Mouse (Mus musculus) embryonic facial prominence, embryonic 11.5 days (tissue): ENCODE measurements at regions not wholly inside any gene's neighbourhood (a gene's known extent, or its start where the extent isn't known, plus 50 kb on each side); places are given as distances from the start of the nearest gene placed in this dataset.
A peak's percentile ranks its signal among the peaks of the same experiment; 100 is the strongest.

Source experiments
- ATAC-seq: fragments of 200-750 bp; cut with Nextera tagmentation; replicated peaks from 2 replicates; pipeline ENCODE4 v1.8.0; 2017; ENCODE audit warnings: low read depth; ENCODE audit not compliant: insufficient number of reproducible peaks, low FRiP score, low TSS enrichment
- DNase-seq: peaks from one replicate; pipeline ENCODE4 v3.0.0-alpha.2; 2015; ENCODE audit warnings: low spot score
- H3K27ac ChIP-seq: fragments of 300-500 bp; sonication (generic); replicated peaks from 2 replicates; pipeline ENCODE4 v1.5.1; 2014; ENCODE audit warnings: mild to moderate bottlenecking, low read depth, low read length, control low read depth
- H3K27me3 ChIP-seq: fragments of 300-500 bp; sonication (generic); 2 replicates; pipeline ENCODE4 v1.6.1; 2014; ENCODE audit warnings: mild to moderate bottlenecking, low read length, moderate library complexity, mixed read lengths; ENCODE audit not compliant: control insufficient read depth, insufficient read depth
- H3K36me3 ChIP-seq: fragments of 300-500 bp; sonication (generic); replicated peaks from 2 replicates; pipeline ENCODE4 v1.6.1; 2014; ENCODE audit warnings: low read depth, mild to moderate bottlenecking, low read length, moderate library complexity, mixed read lengths; ENCODE audit not compliant: control insufficient read depth, insufficient read depth
- H3K4me1 ChIP-seq: fragments of 300-500 bp; sonication (generic); 2 replicates; pipeline ENCODE4 v1.6.1; 2014; ENCODE audit warnings: low read length, mixed read lengths; ENCODE audit not compliant: control insufficient read depth, insufficient read depth
- H3K4me2 ChIP-seq: fragments of 300-500 bp; sonication (generic); 2 replicates; pipeline ENCODE4 v1.6.1; 2014; ENCODE audit warnings: low read depth, mild to moderate bottlenecking, control low read depth, low read length, moderate library complexity
- H3K4me3 ChIP-seq: fragments of 300-500 bp; sonication (generic); 2 replicates; pipeline ENCODE4 v1.5.1; 2014; ENCODE audit warnings: low read depth, low read length, control low read depth
- H3K9ac ChIP-seq: fragments of 300-500 bp; sonication (generic); replicated peaks from 2 replicates; pipeline ENCODE4 v1.6.1; 2014; ENCODE audit warnings: mild to moderate bottlenecking, control low read depth, low read length
- H3K9me3 ChIP-seq: fragments of 300-500 bp; sonication (generic); replicated peaks from 2 replicates; pipeline ENCODE4 v1.6.1; 2016; ENCODE audit warnings: mild to moderate bottlenecking, low read length, inconsistent platforms, mixed read lengths; ENCODE audit not compliant: control insufficient read depth
- WGBS: fragments of 180-500 bp; shearing (Covaris S2); extraction: QIAGEN DNeasy Blood & Tissue Kit; methylation state at CpG from one replicate; pipeline ENCODE4 v1.1.7; 2014; 5-methylcytosine and 5-hydroxymethylcytosine counted together

DNA sequence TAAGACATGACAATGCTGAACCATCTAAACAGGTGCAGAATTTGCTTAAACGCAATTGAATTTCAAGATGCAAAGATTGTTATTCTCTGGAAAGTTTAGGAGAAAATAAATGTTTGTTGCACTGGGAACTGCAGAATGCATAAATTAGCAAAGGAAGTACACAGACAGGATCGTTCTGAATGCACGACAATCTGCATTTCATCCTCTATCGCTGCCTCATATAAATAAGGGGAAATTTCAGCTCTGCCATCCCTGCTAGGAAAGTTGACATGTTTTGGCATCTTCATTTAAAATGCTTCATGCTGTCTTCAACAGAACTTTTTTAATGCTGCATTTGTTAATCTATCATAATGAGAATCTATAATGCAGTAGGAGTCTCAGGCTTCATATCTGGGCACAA, 137.6 kb downstream of the Med10 start:
- 94% methylated on average over 4 of the region's 4 CpGs for WGBS
- Histone ChIP-seq H3K36me3 (no peaks in the 10 kb centered on the region), H3K9me3 (no peaks in the 10 kb centered on the region), H3K4me2 (no peak overlapping the region), H3K27ac (no peak overlapping the region), H3K4me3 (no peak overlapping the region), H3K27me3 (no peaks in the 10 kb centered on the region), H3K4me1 (no peaks in the 10 kb centered on the region), H3K9ac (no peak overlapping the region)
- no peak for ATAC-seq
- no peak for DNase-seq

DNA sequence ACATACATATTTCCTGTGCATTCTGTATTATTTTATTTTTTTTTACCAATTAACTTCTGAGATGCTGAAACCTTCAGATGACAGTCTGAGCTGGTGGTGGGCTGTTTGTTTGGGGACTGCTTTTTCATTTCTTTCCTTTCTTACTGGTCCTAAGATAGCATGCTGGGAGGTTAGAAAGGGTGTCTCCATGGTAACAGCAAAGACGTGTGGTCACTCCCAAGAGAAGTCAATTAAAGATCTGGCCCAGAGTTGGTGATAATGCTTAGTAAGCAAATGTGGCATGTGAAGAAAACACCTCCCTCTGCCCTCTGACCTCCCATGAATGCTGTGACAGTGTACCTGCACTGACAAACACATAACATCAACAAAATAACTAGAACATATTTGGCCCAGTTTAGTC, 142.5 kb downstream of the Med10 start:
- Histone ChIP-seq H3K36me3 (no peaks in the 10 kb centered on the region), H3K27me3 (no peaks in the 10 kb centered on the region), H3K9ac (no peak overlapping the region), H3K4me2 (no peak overlapping the region), H3K4me1 (no peaks in the 10 kb centered on the region), H3K27ac (no peak overlapping the region), H3K9me3 (no peaks in the 10 kb centered on the region), H3K4me3 (no peak overlapping the region)
- ATAC-seq, result no peak
- no peak for DNase-seq
- 0% methylated on average over 1 of the region's 1 CpGs for WGBS

DNA sequence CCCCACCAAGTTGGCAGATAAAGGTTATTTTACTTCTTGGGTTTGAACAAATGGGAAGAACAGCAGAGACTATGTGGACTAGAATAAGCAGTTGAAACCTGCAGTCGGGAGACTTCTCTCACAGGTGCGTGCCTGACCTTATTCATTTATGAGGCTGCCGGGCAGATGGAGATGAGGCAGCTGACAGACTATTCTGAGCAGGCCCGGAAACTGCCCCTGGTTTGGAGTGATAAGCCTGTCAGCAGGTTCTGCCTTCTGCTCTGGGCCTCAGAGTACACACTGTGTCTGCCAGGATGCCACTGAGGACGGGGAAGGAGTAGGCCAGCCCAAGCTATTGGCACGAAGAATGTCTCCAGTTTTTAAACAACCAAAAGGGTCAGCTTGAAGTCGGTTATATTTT, 144.4 kb downstream of the Med10 start:
- no peak for DNase-seq
- Histone ChIP-seq H3K9me3 (no peaks in the 10 kb centered on the region), H3K9ac (no peak overlapping the region), H3K36me3 (no peaks in the 10 kb centered on the region), H3K4me3 (no peak overlapping the region), H3K27ac (no peak overlapping the region), H3K4me1 (no peaks in the 10 kb centered on the region), H3K4me2 (no peak overlapping the region), H3K27me3 (no peaks in the 10 kb centered on the region)
- WGBS, result 85% methylated on average over 7 of the region's 7 CpGs
- ATAC-seq, result no peak

DNA sequence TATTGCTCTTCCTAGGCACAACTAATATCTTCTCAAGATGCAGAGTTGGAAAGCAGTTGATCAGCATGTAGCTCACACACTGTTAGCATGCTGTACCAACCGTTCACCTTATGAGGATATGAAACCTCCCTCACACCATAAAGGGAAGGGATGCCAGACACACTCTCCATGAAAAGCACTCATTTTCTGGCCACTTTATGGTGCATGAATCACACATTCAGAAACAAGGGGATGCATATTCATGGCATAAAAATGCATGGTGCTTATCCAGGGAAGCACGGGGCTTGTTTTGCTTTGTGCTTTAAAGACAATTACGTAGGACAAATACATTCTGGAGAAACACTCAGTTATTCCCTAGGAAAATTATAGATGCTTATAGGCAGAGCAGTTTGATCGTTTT, 149.9 kb downstream of the Med10 start:
- Histone ChIP-seq H3K9ac (no peak overlapping the region), H3K36me3 (no peaks in the 10 kb centered on the region), H3K4me2 (no peak overlapping the region)

DNA sequence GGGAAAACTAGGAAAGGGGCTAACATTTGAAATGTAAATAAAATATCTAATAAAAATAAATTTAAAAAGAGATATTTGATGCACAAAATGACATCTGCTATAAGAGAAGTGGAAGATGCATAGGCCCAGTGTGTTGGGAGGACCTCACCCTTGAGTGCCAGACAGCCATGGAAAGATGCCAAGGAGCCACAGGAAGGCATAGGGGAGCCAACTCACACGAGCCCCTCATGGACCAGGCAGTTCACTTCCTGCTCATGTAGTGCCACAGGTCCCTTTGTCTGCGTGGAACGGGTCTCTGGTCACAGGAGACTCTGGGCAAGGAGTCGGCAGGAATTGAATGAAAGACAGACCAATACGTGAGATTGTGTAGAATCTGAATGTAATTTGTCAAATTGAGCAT, 152.0 kb downstream of the Med10 start:
- Histone ChIP-seq H3K9ac (no peak overlapping the region), H3K27me3 (no peaks in the 10 kb centered on the region), H3K9me3 (no peaks in the 10 kb centered on the region), H3K27ac (no peak overlapping the region), H3K4me2 (no peak overlapping the region), H3K4me1 (no peaks in the 10 kb centered on the region), H3K36me3 (no peaks in the 10 kb centered on the region), H3K4me3 (no peak overlapping the region)
- WGBS, result 80% methylated on average over 5 of the region's 5 CpGs
- DNase-seq, result no peak
- no peak for ATAC-seq

More for the DNA sequence above, 149.9 kb downstream of the Med10 start:
- Histone ChIP-seq H3K27me3 (no peaks in the 10 kb centered on the region), H3K9me3 (no peaks in the 10 kb centered on the region), H3K4me1 (no peaks in the 10 kb centered on the region), H3K4me3 (no peak overlapping the region), H3K27ac (no peak overlapping the region)
- no peak for DNase-seq
- 92% methylated on average over 4 of the region's 4 CpGs for WGBS
- no peak for ATAC-seq

DNA sequence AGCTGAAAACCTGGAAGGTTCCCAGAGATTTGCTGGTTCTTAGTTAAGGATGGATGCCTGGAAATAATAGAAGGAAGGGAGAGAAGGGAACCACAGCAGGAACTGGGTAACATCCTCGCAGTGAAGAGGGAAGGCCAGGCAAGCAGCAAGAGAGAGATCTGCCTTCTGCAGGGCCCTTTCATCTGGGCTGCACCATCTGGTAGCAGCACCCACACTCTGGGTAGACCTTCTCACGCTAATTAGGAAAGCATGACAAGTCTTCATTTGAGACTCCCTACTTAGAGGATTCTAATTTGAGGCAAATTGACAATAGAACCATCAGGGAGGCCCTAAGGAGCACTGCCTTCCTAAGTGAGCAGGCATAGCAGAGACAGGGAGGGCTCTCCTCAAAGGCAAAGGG, 153.3 kb downstream of the Med10 start:
- no peaks in the 10 kb centered on the region for H3K9me3 ChIP-seq
- no peak overlapping the region for H3K4me2 ChIP-seq
- H3K9ac ChIP-seq, result no peak overlapping the region
- H3K27me3 ChIP-seq, result no peaks in the 10 kb centered on the region
- H3K36me3 ChIP-seq, result no peaks in the 10 kb centered on the region
- DNase-seq (no peak), ATAC-seq (no peak)
- H3K27ac ChIP-seq, result no peak overlapping the region
- H3K4me3 ChIP-seq, result no peak overlapping the region
- no peaks in the 10 kb centered on the region for H3K4me1 ChIP-seq
- WGBS, result 48% methylated on average over 2 of the region's 2 CpGs

DNA sequence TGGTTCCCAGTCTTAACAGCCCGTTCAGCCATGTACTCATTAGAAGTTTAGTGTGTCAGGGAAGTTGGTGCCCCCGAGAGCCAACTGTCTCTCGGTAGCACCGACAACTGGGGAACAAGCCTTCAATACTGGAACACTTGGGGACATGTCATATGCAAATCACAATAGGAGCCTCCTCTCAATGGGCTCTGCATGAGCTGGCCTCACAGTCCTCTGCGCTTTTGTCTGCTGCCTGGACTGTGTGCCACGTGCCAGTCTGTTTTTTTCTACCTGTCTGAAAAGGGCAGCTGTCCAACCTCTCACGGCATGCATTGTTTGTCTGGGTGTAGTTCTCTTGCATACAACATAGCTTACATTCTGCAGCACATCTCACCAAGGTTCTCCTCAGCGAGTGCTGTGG, 161.7 kb downstream of the Med10 start:
- 77% methylated on average over 8 of the region's 8 CpGs for WGBS
- Histone ChIP-seq H3K4me3 (no peak overlapping the region), H3K36me3 (no peaks in the 10 kb centered on the region), H3K4me2 (no peak overlapping the region), H3K9ac (no peak overlapping the region), H3K27ac (no peak overlapping the region), H3K27me3 (no peaks in the 10 kb centered on the region), H3K9me3 (no peaks in the 10 kb centered on the region), H3K4me1 (no peaks in the 10 kb centered on the region)
- DNase-seq (no peak), ATAC-seq (no peak)

DNA sequence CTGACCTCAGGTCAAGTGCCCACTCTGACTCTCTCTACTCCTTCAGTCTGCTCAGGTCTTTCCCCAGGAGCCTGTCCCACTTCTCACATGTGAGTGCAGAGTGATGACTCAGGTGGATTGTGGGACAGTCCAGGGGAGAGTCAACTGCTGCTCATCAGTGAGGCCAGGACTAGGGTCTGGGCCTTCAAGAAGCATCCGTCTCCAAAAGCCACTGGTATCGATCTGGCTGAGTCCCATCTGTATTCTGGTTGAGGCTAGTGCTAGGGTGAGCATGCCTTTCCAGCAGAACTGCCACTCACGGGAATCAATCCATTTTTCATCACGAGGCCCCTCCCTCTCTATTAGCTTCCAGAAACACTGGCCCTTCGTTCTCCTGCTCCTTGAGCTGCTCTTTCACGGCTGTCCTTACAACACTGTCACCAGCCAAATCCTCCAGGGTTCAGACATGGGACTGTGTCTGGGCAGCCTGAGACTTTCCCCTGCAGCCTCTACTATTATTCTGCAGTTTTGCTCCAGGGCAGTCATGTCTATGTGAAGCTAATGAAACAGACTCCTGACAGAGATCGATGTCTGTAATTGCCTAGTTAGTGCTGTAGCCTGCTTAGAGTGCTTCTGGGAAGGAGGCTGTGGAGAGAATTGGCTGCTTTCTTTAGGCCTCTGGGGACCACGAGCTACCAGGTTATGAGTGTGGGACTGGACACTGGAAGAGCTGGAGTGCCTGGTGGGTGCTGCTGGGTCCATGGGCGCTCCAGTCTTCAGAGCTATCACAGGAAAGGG, 169.3 kb downstream of the Med10 start:
- no peaks in the 10 kb centered on the region for H3K4me1 ChIP-seq
- H3K27ac ChIP-seq, result no peak overlapping the region
- no peaks in the 10 kb centered on the region for H3K9me3 ChIP-seq
- peak; percentile 52 for ATAC-seq
- no peak for DNase-seq
- H3K4me2 ChIP-seq, result no peak overlapping the region
- WGBS, result 77% methylated on average over 9 of the region's 9 CpGs
- no peak overlapping the region for H3K4me3 ChIP-seq
- H3K9ac ChIP-seq, result no peak overlapping the region
- no peaks in the 10 kb centered on the region for H3K36me3 ChIP-seq
- no peaks in the 10 kb centered on the region for H3K27me3 ChIP-seq
